ENCODE assay signal across 17 mouse cellular contexts in genomic region chr5:38844312-38844711, GRCm38 (mm10). TPM values are rescaled to one million over a fixed set of nuclear protein-coding genes. Genes with fewer than 3 reads are reported as not detected.
"Had no signal": no experiment of that assay in that cellular context is flagged by ENCODE, and none has a peak within 500 bp of the region (broad histone marks: within the 10 kb centered on the region; RNA-seq: fewer than 3 reads in every experiment).

No protein-coding gene starts in this region.

- H3K9me3 ChIP-seq: kidney, embryonic 15.5 days; limb, embryonic 10.5 days; liver, embryonic 15.5 days; lung, embryonic 15.5 days; megakaryocyte, embryonic 14.5 days; midbrain, embryonic 15.5 days; neural tube, embryonic 12.5 days; stomach, embryonic 15.5 days had no signal

- H3K4me3 ChIP-seq: kidney, embryonic 15.5 days; left cerebral cortex, adult 2 months; limb, embryonic 10.5 days; liver, embryonic 15.5 days; lung, embryonic 15.5 days; megakaryocyte, embryonic 14.5 days; midbrain, embryonic 15.5 days; neural tube, embryonic 12.5 days; stomach, embryonic 15.5 days had no signal

- DNase-seq: kidney, adult 2 months; kidney, postnatal 14 days; spleen, adult 18-20 months; thymus, postnatal 4 days had no signal

- H3K9ac ChIP-seq: kidney, embryonic 15.5 days; liver, embryonic 15.5 days; lung, embryonic 15.5 days; midbrain, embryonic 15.5 days; neural tube, embryonic 12.5 days; stomach, embryonic 15.5 days had no signal

- H3K4me1 ChIP-seq: kidney, embryonic 15.5 days; liver, embryonic 15.5 days; lung, embryonic 15.5 days; midbrain, embryonic 15.5 days; neural tube, embryonic 12.5 days; stomach, embryonic 15.5 days had no signal

- H3K27me3 ChIP-seq: kidney, embryonic 15.5 days; liver, embryonic 15.5 days; lung, embryonic 15.5 days; megakaryocyte, embryonic 14.5 days; midbrain, embryonic 15.5 days; neural tube, embryonic 12.5 days; stomach, embryonic 15.5 days had no signal

- H3K27ac ChIP-seq: kidney, embryonic 15.5 days; left cerebral cortex, adult 2 months; limb, embryonic 10.5 days; liver, embryonic 15.5 days; lung, embryonic 15.5 days; macrophage; midbrain, embryonic 15.5 days; neural tube, embryonic 12.5 days; stomach, embryonic 15.5 days had no signal

- H3K36me3 ChIP-seq: kidney, embryonic 15.5 days; limb, embryonic 10.5 days; liver, embryonic 15.5 days; lung, embryonic 15.5 days; midbrain, embryonic 15.5 days; neural tube, embryonic 12.5 days; stomach, embryonic 15.5 days had no signal

- ATAC-seq: midbrain, embryonic 15.5 days had no signal

- H3K4me2 ChIP-seq: kidney, embryonic 15.5 days; liver, embryonic 11.5 days; liver, embryonic 15.5 days; lung, embryonic 15.5 days; midbrain, embryonic 11.5 days; midbrain, embryonic 15.5 days; neural tube, embryonic 12.5 days; stomach, embryonic 15.5 days had no signal

RNA-seq across cellular contexts. Expression of gene Clnk, which starts 32.3 kb away (rescaled TPM):
- total RNA-seq: neutrophil, adult 5-6 weeks had no signal
- polyA plus RNA-seq: kidney, embryonic 15.5 days; liver, embryonic 15.5 days; macrophage; neural tube, embryonic 12.5 days had no signal
